In genomic region chr11:46304093-46304492, GRCm38 (mm10) we compare ENCODE assay signal across 25 mouse cellular contexts. TPM values are rescaled to one million over a fixed set of nuclear protein-coding genes. Genes with fewer than 3 reads are reported as not detected.
DNase-seq lines count a peak whose midpoint lies in the region; ATAC-seq and TF ChIP-seq lines count a peak whose summit lies in the region.
"Had no signal": no experiment of that assay in that cellular context is flagged by ENCODE, and none has a peak within 500 bp of the region (broad histone marks: within the 10 kb centered on the region; RNA-seq: fewer than 3 reads in every experiment).

No protein-coding gene starts in this region.

- 64% methylated on average over 10 of the region's 10 CpGs for WGBS in liver, postnatal 0 days (ENCODE audit: insufficient replicate concordance)
- WGBS in liver, embryonic 11.5 days, result 69% methylated on average over 10 of the region's 10 CpGs

- H3K36me3 ChIP-seq in liver, postnatal 0 days (replicated peaks; ENCODE audit: insufficient read depth, low read length), result no peaks in the 10 kb centered on the region; the same call in 1 of the 2 replicates
- H3K36me3 ChIP-seq in liver, embryonic 11.5 days (ENCODE audit: control insufficient read depth, insufficient read depth, low read length), result no peaks in the 10 kb centered on the region
- no peaks in the 10 kb centered on the region for H3K36me3 ChIP-seq in splenic B cell, adult 2 months (ENCODE audit: control insufficient read depth, insufficient read depth, low read length, poor library complexity, severe bottlenecking)
- H3K36me3 ChIP-seq: embryonic facial prominence, embryonic 15.5 days; forebrain, embryonic 15.5 days; G1E; limb, embryonic 12.5 days; liver, embryonic 12.5 days; neural tube, embryonic 12.5 days had no signal

- H3K27me3 ChIP-seq in liver, postnatal 0 days (ENCODE audit: insufficient read depth, low read length), result no peaks in the 10 kb centered on the region
- no peaks in the 10 kb centered on the region for H3K27me3 ChIP-seq in liver, embryonic 11.5 days (replicated peaks; ENCODE audit: control insufficient read depth, insufficient read depth, low read length)
- H3K27me3 ChIP-seq in splenic B cell, adult 2 months (ENCODE audit: control insufficient read depth, insufficient read depth, low read length, poor library complexity, severe bottlenecking), result no peaks in the 10 kb centered on the region
- H3K27me3 ChIP-seq: embryonic facial prominence, embryonic 15.5 days; forebrain, embryonic 15.5 days; limb, embryonic 12.5 days; liver, embryonic 12.5 days; midbrain, embryonic 13.5 days; neural tube, embryonic 12.5 days; Patski had no signal

- intact Hi-C loops in gastrocnemius, postnatal 14 days (cut with DNase I; ENCODE audit: low total_unique reads), result no loop called here

- H3K4me3 ChIP-seq in liver, postnatal 0 days (ENCODE audit: low read depth, low read length), result no peak overlapping the region
- no peak overlapping the region for H3K4me3 ChIP-seq in liver, embryonic 11.5 days (ENCODE audit: low read depth, low read length)
- H3K4me3 ChIP-seq: embryonic facial prominence, embryonic 15.5 days; forebrain, embryonic 15.5 days; limb, embryonic 12.5 days; liver, embryonic 12.5 days; midbrain, embryonic 13.5 days; neural tube, embryonic 12.5 days had no signal

- no peak for DNase-seq in liver, postnatal 0 days
- DNase-seq in liver, embryonic 11.5 days (ENCODE audit: low spot score), result no peak
- DNase-seq in A20 (ENCODE audit: low read depth, low spot score), result peak; percentile 50
- DNase-seq in CD4-positive helper T cell, adult 2 months (ENCODE audit: low read depth, low spot score), result peak; percentile 56
- peak; percentile 29 for DNase-seq in splenic B cell, adult 2 months (ENCODE audit: low read depth, low spot score)
- DNase-seq in frontal cortex, postnatal 14 days (ENCODE audit: low spot score in 2 of 2), result no peak
- no peak for DNase-seq in gastrocnemius, postnatal 14 days
- DNase-seq: adrenal gland, adult 2 months; gastrocnemius, postnatal 10 days; heart, adult 11 months; heart, postnatal 10 days; kidney, postnatal 25 days; lung, adult 2 months; lung, postnatal 14 days had no signal

- H3K4me1 ChIP-seq in liver, postnatal 0 days (ENCODE audit: insufficient read depth), result peaks cover 17% of the 10 kb centered on the region; the same call in 1 of the 2 replicates
- 0 out of 2 replicates have a peak, but pooled peaks cover 3% of the 10 kb centered on the region for H3K4me1 ChIP-seq in liver, embryonic 11.5 days (replicated peaks; ENCODE audit: control insufficient read depth, insufficient read depth, low read length)

- H3K27ac ChIP-seq in liver, postnatal 0 days (ENCODE audit: low read depth), result peak overlapping the region; percentile 48; the same call in 1 of the 2 replicates
- no peak overlapping the region for H3K27ac ChIP-seq in liver, embryonic 11.5 days (ENCODE audit: low read depth, low read length)
- H3K27ac ChIP-seq: embryonic facial prominence, embryonic 15.5 days; forebrain, embryonic 15.5 days; hindbrain, postnatal 0 days; limb, embryonic 12.5 days; liver, embryonic 12.5 days; midbrain, embryonic 13.5 days; neural tube, embryonic 12.5 days had no signal

- no peak for ATAC-seq in liver, postnatal 0 days
- ATAC-seq in liver, embryonic 11.5 days (replicated peaks; ENCODE audit: low FRiP score), result no peak
- ATAC-seq: forebrain, embryonic 15.5 days; hindbrain, postnatal 0 days; intestine, postnatal 0 days; liver, embryonic 12.5 days; midbrain, embryonic 13.5 days; Patski had no signal

- no peak overlapping the region for H3K9ac ChIP-seq in liver, postnatal 0 days (replicated peaks)
- no peak overlapping the region for H3K9ac ChIP-seq in liver, embryonic 11.5 days (ENCODE audit: low read depth, low read length)
- H3K9ac ChIP-seq: embryonic facial prominence, embryonic 15.5 days; forebrain, embryonic 15.5 days; liver, embryonic 12.5 days; neural tube, embryonic 12.5 days had no signal

- no peak for TF ChIP-seq EP300 in liver, postnatal 0 days (IDR thresholded peaks at IDR 0.05; ENCODE audit: low read depth)

- H3K9me3 ChIP-seq in liver, postnatal 0 days (ENCODE audit: low read length), result no peaks in the 10 kb centered on the region
- no peaks in the 10 kb centered on the region for H3K9me3 ChIP-seq in liver, embryonic 11.5 days (ENCODE audit: control insufficient read depth, low read length)
- H3K9me3 ChIP-seq: embryonic facial prominence, embryonic 15.5 days; forebrain, embryonic 15.5 days; G1E; limb, embryonic 12.5 days; liver, embryonic 12.5 days; midbrain, embryonic 13.5 days; neural tube, embryonic 12.5 days had no signal

- H3K4me2 ChIP-seq in liver, postnatal 0 days (ENCODE audit: low read depth, low read length), result no peak overlapping the region
- no peak overlapping the region for H3K4me2 ChIP-seq in liver, embryonic 11.5 days
- H3K4me2 ChIP-seq: embryonic facial prominence, embryonic 15.5 days; forebrain, embryonic 15.5 days; heart, embryonic 11.5 days; limb, embryonic 12.5 days; liver, embryonic 12.5 days; midbrain, embryonic 13.5 days; neural tube, embryonic 12.5 days had no signal

- no peak for TF ChIP-seq CTCF in liver, postnatal 0 days (IDR thresholded peaks at IDR 0.05; ENCODE audit: low read depth)

RNA-seq across cellular contexts. Expression of gene Cyfip2, which starts 8.6 kb away (rescaled TPM):
- 4.8 and 6.1 TPM in 2 replicates for polyA plus RNA-seq in liver, postnatal 0 days (2015; fragmentation: Nextera tagmentation; extraction: Ambion mirVana)
- polyA plus RNA-seq in liver, embryonic 11.5 days (2014; fragmentation: Nextera tagmentation; extraction: Ambion mirVana), result 8.7 and 8.9 TPM in 2 replicates
- total RNA-seq in gastrocnemius, postnatal 14 days (2021), result under 1 TPM; 0.49 to 0.70 TPM

Comparison
In these comparisons a context has a peak if more than half of its experiments do, and no peak if none do; other contexts are left out.
1. DNase-seq: peak in A20 (single experiment), CD4-positive helper T cell, adult 2 months (single experiment) and splenic B cell, adult 2 months (single experiment); none in liver, postnatal 0 days (single experiment), liver, embryonic 11.5 days (single experiment), frontal cortex, postnatal 14 days (0 of 2) and gastrocnemius, postnatal 14 days (single experiment).